ENCODE assay signal across 10 mouse cellular contexts in genomic region chr10:80494732-80495131, GRCm38 (mm10). TPM values are rescaled to one million over a fixed set of nuclear protein-coding genes. Genes with fewer than 3 reads are reported as not detected.
DNase-seq lines count a peak whose midpoint lies in the region; ATAC-seq and TF ChIP-seq lines count a peak whose summit lies in the region.
"Had no signal": no experiment of that assay in that cellular context is flagged by ENCODE, and none has a peak within 500 bp of the region (broad histone marks: within the 10 kb centered on the region; RNA-seq: fewer than 3 reads in every experiment).

Gene Onecut3 (plus strand): TSS chr10:80494835.

- H3K4me1 ChIP-seq in bone marrow macrophage, adult 2 months (ENCODE audit: control insufficient read depth, insufficient read depth, low read length): no peaks in the 10 kb centered on the region
- peaks cover 15% of the 10 kb centered on the region for H3K4me1 ChIP-seq in heart, embryonic 16.5 days (ENCODE audit: control insufficient read depth, insufficient read depth, low read length)
- H3K4me1 ChIP-seq in limb, embryonic 10.5 days: peaks cover 43% of the 10 kb centered on the region
- peaks cover 30% of the 10 kb centered on the region for H3K4me1 ChIP-seq in midbrain, embryonic 12.5 days
- H3K4me1 ChIP-seq in cerebellum, adult 2 months (ENCODE audit: control insufficient read depth, insufficient read depth, low read length): no peaks in the 10 kb centered on the region; the same call in 1 of the 2 replicates

- no peak for TF ChIP-seq POLR2A in bone marrow macrophage, adult 2 months (IDR thresholded peaks at IDR 0.05; ENCODE audit: borderline replicate concordance, low read depth, low read length)
- TF ChIP-seq POLR2A in cerebellum, adult 2 months (IDR thresholded peaks at IDR 0.05; ENCODE audit: borderline replicate concordance, insufficient read depth, low read length): no peak

- H3K4me2 ChIP-seq in heart, embryonic 16.5 days (ENCODE audit: low read depth, low read length): peak within 1 kb of the TSS; percentile 87
- H3K4me2 ChIP-seq in midbrain, embryonic 12.5 days (replicated peaks): peak within 1 kb of the TSS; percentile 53

- no peaks in the 10 kb centered on the region for H3K9me3 ChIP-seq in heart, embryonic 16.5 days (replicated peaks; ENCODE audit: control insufficient read depth, low read length)
- H3K9me3 ChIP-seq in limb, embryonic 10.5 days (replicated peaks): no peaks in the 10 kb centered on the region
- H3K9me3 ChIP-seq in midbrain, embryonic 12.5 days: no peaks in the 10 kb centered on the region

- peak within 1 kb of the TSS; percentile 25; the same call in 1 of the 2 replicates for H3K4me3 ChIP-seq in bone marrow macrophage, adult 2 months (ENCODE audit: insufficient read depth, low read length)
- H3K4me3 ChIP-seq in heart, embryonic 16.5 days (ENCODE audit: low read length): peak within 1 kb of the TSS; percentile 51
- H3K4me3 ChIP-seq in limb, embryonic 10.5 days: peak within 1 kb of the TSS; percentile 49
- H3K4me3 ChIP-seq in midbrain, embryonic 12.5 days: peak within 1 kb of the TSS; percentile 46
- no peak within 1 kb of the TSS for H3K4me3 ChIP-seq in cerebellum, adult 2 months (replicated peaks; ENCODE audit: insufficient read depth, low read depth, low read length)

- no peaks in the 10 kb centered on the region for H3K36me3 ChIP-seq in heart, embryonic 16.5 days (ENCODE audit: control insufficient read depth, insufficient read depth)
- H3K36me3 ChIP-seq in limb, embryonic 10.5 days: no peaks in the 10 kb centered on the region
- no peaks in the 10 kb centered on the region for H3K36me3 ChIP-seq in midbrain, embryonic 12.5 days

- peak within 1 kb of the TSS; percentile 51 for H3K9ac ChIP-seq in heart, embryonic 16.5 days (ENCODE audit: low read length)
- peak within 1 kb of the TSS; percentile 57 for H3K9ac ChIP-seq in midbrain, embryonic 12.5 days (replicated peaks)

- H3K27ac ChIP-seq in bone marrow macrophage, adult 2 months (ENCODE audit: insufficient read depth, low read depth, low read length): no peak within 1 kb of the TSS
- H3K27ac ChIP-seq in heart, embryonic 16.5 days (ENCODE audit: low read length): no peak within 1 kb of the TSS
- peak within 1 kb of the TSS; percentile 50; the same call in 1 of the 2 replicates for H3K27ac ChIP-seq in limb, embryonic 10.5 days
- H3K27ac ChIP-seq in midbrain, embryonic 12.5 days (replicated peaks): peak within 1 kb of the TSS; percentile 75
- H3K27ac ChIP-seq in cerebellum, adult 2 months (ENCODE audit: insufficient read depth, low read length): no peak within 1 kb of the TSS

- peak; percentile 31 for DNase-seq in gastrocnemius, adult 18-20 months (ENCODE audit: low spot score)
- DNase-seq in gastrocnemius, adult 8-10 months (ENCODE audit: low spot score in 2 of 2): no peak
- peak; percentile 73 for DNase-seq in limb, embryonic 10.5 days (ENCODE audit: low spot score)
- DNase-seq in thymus, postnatal 25 days: peak; percentile 66
- DNase-seq in cerebellum, adult 2 months: no peak

- TF ChIP-seq CTCF in bone marrow macrophage, adult 2 months (IDR thresholded peaks at IDR 0.05; ENCODE audit: low read depth, low read length): no peak
- no peak for TF ChIP-seq CTCF in cerebellum, adult 2 months (IDR thresholded peaks at IDR 0.05; ENCODE audit: borderline replicate concordance, insufficient read depth, low read depth, low read length)

- ATAC-seq in heart, embryonic 16.5 days (replicated peaks; ENCODE audit: extremely low read depth, insufficient read depth, low FRiP score): peak; percentile 42
- ATAC-seq in midbrain, embryonic 12.5 days (ENCODE audit: low FRiP score, low read depth): peak; percentile 61; the same call in 1 of the 2 replicates

- peaks cover 97% of the 10 kb centered on the region for H3K27me3 ChIP-seq in heart, embryonic 16.5 days (ENCODE audit: control insufficient read depth, insufficient read depth, low read length)
- peaks cover 100% of the 10 kb centered on the region for H3K27me3 ChIP-seq in limb, embryonic 10.5 days (ENCODE audit: low read depth, poor library complexity, severe bottlenecking)
- peaks cover 100% of the 10 kb centered on the region for H3K27me3 ChIP-seq in midbrain, embryonic 12.5 days
- H3K27me3 ChIP-seq in cerebellum, adult 2 months (ENCODE audit: control insufficient read depth, insufficient read depth, low read length): peaks cover 7% of the 10 kb centered on the region; the same call in 1 of the 2 replicates

- under 1% methylated on average over 37 of the region's 42 CpGs for WGBS in heart, embryonic 16.5 days
- under 1% methylated on average over 42 of the region's 42 CpGs for WGBS in limb, embryonic 10.5 days
- WGBS in midbrain, embryonic 12.5 days: 1% methylated on average over 42 of the region's 42 CpGs
- WGBS in cerebellum, adult 2 months: 1% methylated on average over 41 of the region's 42 CpGs

RNA-seq across cellular contexts. Expression of gene Onecut3, which starts in this region (rescaled TPM):
- total RNA-seq in gastrocnemius, adult 18-20 months (2021): not detected
- not detected for total RNA-seq in gastrocnemius, adult 8-10 months (2022)
- polyA plus RNA-seq in bone marrow macrophage, adult 2 months (2012; ENCODE audit: insufficient read depth, insufficient read length, missing spikeins): not detected in 2 replicates
- not detected in 2 replicates for polyA plus RNA-seq in heart, embryonic 16.5 days (2015; fragmentation: Nextera tagmentation; extraction: Ambion mirVana)
- not detected in 2 replicates for polyA plus RNA-seq in limb, embryonic 10.5 days (2016; fragmentation: Nextera tagmentation; extraction: Ambion mirVana)
- 2.8 and 3.2 TPM in 2 replicates for polyA plus RNA-seq in midbrain, embryonic 12.5 days (2016; fragmentation: Nextera tagmentation; extraction: Ambion mirVana)
- polyA plus RNA-seq in cerebellum, adult 2 months (2012; rRNA removed): 0.36 and 0.46 TPM in 2 replicates
- total RNA-seq: CH12.LX; gastrocnemius, postnatal 4 days had no signal

Comparison
In these comparisons a context has a peak if more than half of its experiments do, and no peak if none do; other contexts are left out.
1. Peak in DNase-seq in gastrocnemius, adult 18-20 months; RNA of the gene not detected or under 1 TPM.
2. Peak in ATAC-seq, H3K4me3 ChIP-seq, H3K9ac ChIP-seq and H3K4me2 ChIP-seq in heart, embryonic 16.5 days; RNA of the gene not detected or under 1 TPM.
3. Peak in DNase-seq, H3K4me3 ChIP-seq and H3K27ac ChIP-seq in limb, embryonic 10.5 days; RNA of the gene not detected or under 1 TPM.